Mouse (Mus musculus) A20 (cell line): ENCODE data around the gene Cfap45.

Experiments used
- DNase-seq: peaks from one replicate; pipeline ENCODE4 v3.0.0-alpha.2; 2011; ENCODE audit warnings: low read depth, low spot score

Cfap45 gene

DNA sequence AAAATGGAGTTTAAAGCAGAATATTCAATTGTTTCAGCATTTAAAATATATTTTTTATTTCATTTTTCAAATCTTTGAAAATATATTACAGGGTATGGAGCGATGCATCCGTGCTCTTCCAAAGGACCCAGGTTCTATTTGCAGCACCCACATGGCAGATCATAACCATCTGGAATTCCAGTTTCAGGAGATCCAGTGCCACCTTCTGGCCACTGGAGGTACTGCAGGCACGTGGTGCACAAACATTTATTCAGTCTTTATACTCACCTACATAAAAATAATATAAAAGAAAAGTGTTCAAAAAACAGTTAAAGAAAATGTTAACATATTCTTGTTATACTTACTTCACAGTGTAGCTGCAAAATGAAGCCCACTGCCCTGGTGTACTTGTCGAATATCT, 2.6 kb upstream of the Cfap45 start:
- no peak for DNase-seq

DNA sequence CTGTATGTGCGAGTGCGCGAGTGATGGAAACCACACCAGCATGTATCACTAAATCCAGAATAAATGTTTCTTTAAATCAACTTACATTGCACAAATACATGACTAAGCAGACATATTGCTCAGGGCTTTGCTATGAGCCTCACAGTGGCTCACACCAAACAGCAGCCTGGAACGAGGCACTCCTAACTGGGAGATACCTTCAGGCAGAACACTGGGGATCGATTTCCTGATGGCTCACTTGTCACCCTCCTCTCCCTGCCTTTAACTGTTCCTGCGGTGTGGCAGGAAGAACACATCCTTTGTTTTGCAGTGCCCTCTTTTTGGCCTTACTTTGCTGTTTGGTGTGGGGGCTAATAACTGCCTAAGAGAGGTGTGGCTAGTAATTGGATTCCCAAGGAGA, 957 bp upstream of the Cfap45 start:
- DNase-seq, result no peak

DNA sequence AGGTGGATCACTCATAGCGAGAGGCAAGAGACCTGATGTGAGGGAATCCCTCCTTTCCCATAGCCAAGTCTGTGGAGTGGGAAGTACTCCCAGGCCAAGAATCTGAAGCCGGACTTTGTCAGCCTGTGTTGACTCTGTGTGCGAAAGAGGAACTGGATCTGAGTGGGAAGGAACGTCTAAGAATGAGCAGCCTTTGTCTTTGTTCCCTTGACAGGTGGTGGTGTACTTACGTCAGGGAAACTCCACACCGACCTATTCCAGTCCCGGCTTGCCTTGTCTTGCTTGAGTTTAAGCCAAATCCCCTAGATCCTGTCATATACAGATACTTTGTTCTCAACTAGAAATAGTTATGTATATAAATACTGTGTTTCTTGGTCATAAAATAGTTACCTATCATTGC, 1.9 kb downstream of the Cfap45 start:
- peak; percentile 38 for DNase-seq

DNA sequence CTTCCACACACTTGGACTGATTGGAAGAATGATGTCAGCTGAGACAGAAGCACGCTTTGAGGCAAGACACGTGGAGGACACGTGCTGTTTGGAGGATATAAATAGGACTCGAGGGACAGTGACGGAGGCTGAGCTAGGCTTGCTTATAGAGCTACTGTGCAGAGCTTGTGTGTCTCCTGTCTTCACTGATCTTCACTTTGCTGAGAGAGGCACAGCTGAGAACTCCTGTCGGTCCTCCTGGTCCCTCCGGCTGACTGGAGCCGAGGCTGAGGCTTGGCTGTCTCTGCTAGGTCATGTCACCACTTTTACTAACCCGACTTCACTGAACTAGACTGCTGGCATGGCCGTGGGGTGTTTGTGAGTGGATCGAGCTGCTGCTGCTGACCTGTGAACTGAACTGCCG, 3.1 kb downstream of the Cfap45 start:
- DNase-seq, result no peak

DNA sequence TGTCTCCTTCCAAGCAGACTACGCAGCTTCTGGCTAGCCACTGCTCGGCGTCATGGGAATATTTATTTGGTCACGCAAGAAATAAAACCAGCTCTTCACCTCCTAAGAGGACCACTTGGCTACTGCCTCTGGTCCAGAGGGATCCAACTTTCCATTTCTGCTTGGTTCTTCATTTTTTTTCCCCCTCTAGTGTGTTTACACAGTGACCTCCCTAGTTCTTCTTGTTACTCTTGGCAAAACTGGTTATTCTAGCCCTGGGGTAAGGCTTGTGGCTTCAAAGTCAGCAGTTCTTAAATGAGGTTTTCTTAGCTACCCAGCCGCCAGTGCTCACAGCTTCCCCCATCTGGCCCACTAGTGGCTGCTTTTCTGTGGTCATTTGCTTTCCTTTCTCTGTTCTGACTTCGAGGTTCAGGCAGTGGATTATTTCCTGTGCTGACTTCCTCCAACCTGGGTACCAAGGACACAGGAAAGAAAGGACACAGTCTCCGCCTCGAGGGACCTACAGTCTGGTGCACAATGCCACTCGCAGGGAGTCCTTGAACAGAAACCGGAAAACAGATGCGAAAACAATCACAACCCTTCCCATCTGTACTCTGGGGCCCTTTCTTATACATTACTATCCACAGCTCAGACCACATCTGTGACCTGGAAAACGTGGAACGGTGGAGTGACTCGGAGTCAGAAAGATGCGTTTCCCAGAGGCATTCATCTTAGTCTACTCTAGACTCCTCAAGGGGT, 4.6 kb downstream of the Cfap45 start:
- no peak for DNase-seq

DNA sequence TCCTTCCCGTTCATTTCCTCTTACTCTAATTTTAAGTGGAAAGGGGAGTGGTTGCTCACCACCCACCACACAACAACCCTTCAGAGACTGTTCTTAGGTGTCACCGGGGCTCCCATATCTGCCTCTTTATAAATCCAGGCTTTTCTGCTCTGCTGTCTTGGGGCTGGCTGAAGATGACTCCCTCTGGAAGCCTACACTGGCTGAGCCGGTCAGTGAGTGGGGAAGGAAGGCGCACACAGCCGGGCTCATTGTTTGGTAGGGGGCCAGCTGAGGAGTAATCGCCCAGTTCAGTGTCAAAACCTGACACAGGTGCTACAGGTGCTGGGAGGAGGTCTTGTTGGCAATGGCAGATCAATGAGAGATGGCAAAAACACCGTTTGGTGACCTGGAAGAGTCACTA, 5.4 kb downstream of the Cfap45 start:
- DNase-seq, result no peak

DNA sequence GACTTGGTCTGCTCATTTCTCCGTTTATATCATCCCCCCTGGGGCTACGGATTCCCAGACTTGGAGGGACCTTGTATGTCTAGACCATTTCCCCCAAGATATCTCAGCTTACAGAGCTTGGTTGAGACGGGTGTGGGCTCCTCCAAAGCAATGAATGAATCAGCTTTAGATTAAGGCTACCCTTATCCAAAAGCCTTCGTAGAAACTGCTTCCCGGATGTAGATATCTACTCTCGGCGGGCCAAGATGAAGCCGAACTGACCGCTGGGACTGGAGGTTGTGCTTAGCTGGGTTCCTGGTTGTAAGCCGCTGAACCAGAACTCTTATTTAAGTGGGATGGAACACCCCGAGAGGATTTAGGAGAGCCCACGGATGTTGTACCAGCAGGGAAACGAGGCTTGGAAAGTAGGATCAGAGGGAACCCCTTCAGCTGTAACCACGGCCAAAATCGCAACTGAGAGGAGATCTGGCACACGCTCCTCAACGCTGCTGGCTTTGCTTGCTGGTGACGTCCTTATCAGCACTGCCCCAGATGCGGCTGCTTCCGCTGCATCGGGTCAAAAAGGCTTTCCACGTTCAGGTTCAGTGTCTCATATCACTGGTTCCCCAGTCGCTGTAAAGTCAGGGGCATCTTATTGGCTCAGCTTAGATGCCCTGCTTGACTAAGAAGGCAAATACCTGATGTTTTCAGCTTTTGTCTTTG, 5.9 kb downstream of the Cfap45 start:
- DNase-seq, result no peak

DNA sequence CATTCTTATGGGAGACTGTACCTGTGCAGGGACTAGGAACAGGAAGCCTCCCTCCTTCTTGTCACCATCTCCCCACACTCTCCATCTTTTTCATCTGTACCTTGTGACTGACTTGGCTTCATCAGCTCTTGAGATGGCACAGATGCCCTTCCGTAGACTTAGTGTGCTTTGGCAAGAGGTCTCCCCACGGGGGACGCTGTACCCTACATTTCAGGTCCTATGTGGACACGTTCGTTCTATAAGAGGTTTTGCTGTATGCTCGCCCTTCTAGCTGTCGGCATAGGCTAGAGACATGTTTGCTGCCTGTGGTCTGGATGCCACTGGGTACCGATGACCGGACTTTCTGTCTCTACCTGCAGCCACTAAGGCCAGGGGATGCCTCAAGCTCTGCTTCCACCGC, 6.8 kb downstream of the Cfap45 start:
- DNase-seq, result no peak

DNA sequence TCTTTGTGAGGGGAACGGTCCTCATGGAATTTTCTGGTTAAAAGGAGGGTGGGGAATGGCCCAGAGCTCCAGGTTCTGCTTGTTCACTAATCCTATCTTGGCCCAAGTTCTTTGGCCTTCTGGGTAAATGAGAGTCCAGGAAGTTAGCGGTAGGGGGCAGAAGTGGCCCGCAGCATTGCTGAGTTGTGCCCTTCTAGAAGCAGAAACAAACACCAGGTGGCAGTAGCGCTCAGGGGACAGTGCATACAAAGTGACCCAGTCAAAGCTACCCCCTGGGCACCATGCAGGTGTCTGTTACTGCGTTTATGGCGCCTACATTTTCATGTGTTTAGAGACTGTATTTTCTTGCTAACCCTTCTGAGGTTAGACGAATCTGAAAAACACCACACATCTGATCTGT, 8.1 kb downstream of the Cfap45 start:
- DNase-seq, result peak; percentile 89

DNA sequence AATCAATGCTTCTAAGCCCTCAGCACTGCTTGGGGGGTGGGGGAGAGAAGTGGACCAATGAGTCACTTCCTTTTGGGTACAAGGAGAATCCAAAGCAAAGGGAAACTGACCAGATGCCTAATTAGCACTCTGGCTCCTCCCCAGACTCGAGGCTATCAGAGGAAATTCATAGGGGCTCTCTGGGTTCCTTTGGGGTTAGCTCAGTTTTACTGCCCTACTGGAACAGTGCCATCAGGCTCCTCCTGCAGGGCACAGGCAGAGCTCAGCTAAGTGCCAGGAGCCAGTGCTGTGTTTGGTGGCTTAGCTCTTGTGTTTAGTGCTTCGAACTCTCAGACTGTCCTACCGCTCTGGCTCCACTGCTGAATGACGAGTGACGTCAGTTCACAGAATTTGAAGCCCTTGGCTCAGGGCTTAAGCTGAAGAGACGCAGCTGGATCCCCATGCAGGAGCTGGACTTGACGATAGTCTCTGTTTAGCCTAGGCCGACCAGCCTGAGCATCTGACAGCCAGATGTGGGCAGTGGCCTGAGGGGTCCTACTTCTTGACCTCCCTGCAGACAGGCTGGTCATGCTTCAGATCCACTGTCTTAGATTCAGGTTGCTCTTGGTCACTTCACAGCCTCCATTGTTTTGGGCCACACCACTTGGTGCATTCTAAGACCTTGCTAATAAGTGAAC, 10.1 kb downstream of the Cfap45 start:
- DNase-seq, result no peak

DNA sequence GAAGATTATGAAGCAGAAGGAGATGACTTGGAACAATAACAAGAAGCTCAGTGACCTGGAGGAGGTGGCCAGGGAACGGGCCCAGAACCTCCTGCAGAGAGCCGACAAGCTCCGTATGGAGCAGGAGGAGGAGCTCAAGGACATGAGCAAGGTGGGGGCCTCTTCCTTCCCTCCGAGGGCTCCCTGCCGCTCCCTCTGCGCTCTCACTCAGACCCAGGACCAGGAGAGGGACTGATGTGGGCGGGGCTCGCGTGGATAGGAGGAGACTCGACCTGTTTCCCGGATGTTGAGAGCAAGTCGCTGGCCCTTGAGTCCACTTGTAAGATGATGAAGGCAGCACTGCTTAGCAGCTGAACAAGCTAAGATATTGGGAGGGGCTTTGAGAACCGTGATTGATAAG, 11.9 kb downstream of the Cfap45 start:
- no peak for DNase-seq

DNA sequence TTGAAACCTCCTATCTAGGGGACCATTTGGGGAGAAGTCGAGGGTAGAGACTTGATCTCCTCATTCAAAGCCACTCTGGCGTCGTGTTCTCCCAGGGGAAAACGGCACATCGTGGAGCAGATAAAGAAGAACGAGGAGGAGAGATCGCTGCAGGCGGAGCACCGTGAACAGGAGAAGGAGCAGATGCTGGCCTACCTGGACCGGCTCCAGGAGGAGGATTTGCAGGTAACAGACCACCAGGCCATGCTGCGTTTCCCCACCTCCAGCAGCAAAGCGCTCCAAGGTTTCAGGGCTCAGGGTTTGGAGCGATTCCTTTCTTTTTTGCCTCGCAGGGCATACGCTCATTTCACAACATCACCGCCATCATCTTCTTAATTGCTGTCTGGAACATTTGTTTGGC, 14.5 kb downstream of the Cfap45 start:
- DNase-seq, result no peak

DNA sequence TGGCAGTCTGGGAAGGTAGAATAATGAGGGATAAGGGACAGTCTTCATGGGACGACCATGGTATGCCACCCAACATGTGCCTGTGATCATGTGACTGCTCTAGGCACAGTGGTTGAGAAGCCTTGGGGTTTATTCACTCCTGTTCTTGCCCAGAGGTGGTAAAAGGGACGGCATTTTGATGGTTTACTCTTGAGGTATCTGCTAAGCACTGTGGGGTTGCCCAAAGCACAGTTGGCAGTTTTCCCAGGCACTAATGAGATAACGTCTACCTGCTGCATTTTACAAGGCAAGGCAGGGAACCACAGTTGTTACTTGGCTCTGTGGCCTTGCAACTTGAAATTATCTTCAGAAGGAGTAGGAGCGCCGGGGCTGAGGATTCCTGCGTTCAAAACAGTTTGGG, 19.2 kb downstream of the Cfap45 start:
- no peak for DNase-seq

DNA sequence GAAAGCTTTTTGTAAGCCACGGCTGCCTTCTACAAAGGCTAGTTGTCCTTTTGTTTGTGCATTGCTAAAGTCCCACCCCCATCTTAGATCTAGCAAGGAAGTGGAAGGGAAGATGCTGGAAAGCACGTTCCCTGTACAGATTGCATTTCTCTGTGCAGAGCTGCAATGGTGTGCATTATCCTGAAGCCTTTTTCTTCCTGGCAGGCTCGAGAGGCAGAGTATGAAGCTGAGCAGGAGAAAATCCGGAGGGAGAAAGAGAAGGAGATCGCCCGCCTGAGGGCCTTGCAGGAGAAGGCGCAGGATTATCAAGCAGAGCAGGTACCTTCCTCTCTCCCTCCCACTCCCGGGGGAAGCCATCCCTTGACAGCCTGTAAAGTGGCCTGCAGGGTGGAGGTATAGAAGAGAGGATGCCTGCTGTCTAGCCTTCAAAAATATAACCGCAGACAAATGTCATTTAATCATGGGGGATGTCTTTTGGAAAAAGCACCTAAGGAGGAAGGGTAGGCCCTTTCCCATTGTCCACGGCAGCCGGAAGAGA, 19.8 kb downstream of the Cfap45 start:
- no peak for DNase-seq

DNA sequence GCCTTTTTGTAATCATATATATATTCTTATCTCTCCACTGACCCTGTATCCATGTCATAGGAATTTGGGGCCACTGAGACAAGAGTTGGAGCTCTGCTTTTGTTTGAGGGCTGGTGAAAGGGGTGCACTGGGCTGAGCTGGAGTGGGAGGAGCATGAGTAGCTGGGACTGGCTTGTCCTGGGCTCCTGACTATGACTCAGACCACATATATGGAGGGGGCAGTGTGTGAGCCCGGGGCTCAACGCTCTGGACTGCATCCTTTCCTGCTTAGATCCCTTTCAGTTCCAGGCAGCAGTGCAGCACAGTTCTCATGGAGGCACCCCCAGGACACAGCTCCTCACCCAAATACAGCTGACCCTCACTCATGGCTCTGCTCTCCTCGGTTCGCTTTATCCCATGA, 25.5 kb downstream of the Cfap45 start:
- no peak for DNase-seq

DNA sequence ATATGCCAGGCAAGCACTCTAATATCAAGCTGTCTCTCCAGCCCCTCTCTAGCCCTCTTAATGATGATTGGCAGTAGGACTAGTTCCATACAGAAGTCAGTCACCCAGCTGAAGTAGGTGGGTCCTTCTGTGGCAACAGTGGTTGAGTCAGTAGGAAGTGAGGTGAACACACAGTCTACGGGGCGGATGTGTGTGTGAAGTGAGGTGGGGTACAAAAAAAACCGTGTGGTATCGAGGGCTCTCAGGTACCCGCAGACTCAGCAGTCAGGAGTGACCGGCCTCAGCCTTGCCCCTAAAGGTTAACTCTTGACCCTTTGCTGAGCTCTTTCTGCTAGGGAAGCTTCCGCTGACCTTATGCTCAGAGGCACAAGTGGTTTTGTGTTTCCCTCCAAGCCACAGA, 27.9 kb downstream of the Cfap45 start:
- no peak for DNase-seq

DNA sequence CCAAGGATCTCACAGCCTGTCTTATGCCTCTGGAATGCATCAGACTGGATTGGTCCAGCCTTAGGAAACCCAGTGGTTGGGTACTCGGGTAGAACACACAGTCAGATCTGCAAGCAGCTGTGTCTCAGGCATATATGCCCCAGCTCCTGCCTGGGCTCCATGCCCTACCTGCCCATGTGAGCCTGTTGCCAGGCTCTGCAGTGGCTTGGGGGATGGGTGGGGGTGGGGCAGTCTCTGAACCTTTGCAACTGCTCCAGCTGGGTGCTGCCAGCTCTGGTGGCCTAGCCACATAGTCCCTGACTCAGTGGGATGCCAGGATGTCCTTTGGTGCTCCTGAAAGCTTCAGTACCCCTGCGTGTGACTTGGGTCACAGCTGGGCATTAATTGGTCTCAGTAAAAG, 28.7 kb downstream of the Cfap45 start:
- DNase-seq, result no peak

DNA sequence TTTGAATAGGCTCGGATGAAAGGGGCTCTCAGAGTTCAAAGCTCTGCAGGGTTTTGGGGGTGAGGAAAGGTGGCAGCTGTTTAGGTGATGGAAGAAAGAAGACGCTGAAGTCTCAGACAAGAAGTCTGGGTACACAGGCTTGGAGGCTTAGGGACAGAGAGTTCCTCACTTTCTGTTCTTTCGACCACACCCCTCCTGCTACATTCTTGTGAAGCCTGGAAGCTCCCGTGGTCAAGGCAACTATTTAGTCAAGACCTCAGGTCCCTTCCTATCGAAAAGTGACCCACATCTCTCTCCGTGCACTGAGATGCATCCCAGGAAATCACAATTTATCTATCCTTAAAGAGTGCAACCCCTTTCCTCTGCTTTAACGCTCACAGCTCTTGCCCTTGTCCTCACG, 29.1 kb downstream of the Cfap45 start:
- no peak for DNase-seq

DNA sequence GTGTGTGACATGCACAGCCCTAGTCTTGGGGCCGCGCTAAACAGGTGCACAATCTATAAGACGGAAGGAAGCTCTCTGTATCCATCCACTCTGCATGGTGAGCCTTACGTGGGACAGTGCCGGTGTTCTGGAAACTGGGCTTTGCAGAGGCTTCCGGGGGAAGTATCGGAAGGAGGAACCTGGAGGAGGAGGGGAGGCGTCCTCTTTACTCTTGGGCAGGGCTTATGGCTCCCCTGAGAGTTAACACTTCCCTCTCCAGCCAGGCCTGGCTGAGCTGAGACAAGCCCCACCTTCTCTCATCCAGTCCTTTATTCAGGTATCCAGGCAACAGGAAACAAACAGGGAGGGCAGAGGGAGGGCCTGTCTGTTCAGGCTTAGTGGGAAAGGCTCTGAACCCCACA, 29.9 kb downstream of the Cfap45 start:
- DNase-seq, result no peak

DNA sequence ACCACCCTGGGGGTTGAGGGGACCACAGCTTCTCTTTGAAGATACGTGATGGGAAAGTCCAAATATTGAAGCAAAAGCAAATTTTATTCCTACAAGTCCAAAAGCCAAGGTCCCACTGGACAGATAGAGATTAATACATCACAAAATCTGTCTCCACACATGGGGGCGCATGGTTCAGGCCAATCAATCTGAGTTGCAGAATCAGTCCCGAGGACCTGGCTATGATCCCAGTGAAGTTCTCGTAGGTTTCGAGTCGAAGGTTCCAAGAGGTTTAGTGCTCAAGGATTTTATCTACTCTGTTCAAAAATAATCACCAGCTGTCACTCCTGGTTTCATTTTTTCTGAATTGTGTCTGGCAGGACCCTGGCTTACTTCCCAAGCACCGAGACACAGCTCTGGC, 30.4 kb downstream of the Cfap45 start:
- DNase-seq, result no peak

DNA sequence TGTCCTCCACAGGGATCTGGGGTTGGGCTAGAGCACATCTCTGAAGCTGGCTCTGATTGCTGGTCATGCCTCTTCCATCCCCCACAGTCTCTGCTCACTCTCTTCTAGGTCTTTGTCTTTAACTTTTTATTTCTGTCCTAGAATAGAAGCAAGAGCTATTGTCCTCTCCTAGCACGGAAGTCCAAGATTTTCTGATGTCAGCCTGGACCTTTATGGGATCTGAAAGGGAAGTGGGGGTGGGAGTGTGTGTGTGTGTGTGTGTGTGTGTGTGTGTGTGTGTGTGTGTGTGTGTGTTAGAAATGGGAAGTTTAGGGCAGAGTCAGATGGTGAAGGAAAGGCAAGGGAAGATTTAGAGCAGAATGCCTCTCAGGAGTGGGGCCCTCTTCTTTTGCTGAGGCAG, 32.0 kb downstream of the Cfap45 start:
- DNase-seq, result no peak

DNA sequence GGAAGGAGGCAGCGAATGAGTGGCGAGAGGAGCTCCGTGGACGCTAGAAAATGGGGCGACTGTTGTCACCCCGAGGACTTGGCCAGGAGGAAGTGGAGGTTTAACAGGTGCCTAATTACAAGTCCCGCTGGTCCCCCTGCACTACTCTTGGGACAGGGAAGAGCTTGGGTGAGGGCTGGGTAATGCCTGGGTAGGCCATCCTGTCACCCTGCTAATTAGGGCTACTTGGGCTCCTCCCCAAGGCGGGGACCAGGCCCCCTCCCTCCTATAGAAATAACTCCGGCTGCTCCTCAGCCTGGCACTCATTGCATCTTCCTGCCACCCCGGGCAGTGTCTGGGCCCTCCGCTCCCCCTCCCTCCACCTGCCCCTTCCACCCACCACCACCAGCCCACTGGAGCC, 35.0 kb downstream of the Cfap45 start, which contains the start of gene Vsig8:
Vsig8 (plus strand) TSS at position 301 of the 400 bp plus-strand sequence.
- no peak for DNase-seq
